Mouse (Mus musculus): ENCODE measurements at regions not wholly inside any gene's neighbourhood (a gene's known extent, or its start where the extent isn't known, plus 50 kb on each side); places are given as distances from the start of the nearest gene placed in this dataset.
A peak's percentile ranks its signal among the peaks of the same experiment; 100 is the strongest.

GRCm38 (mm10) chr9:93420283-93420682 is 878.3 kb downstream of the Plod2 start:
- peak; percentile 39 for DNase-seq (ENCODE audit: low read depth, low spot score)

- no peak for DNase-seq (ENCODE audit: low read depth, low spot score)
These were observed 890.3 kb downstream of the Plod2 start for GRCm38 (mm10) chr9:93432335-93432734.

GRCm38 (mm10) chr9:93458676-93459075 is 916.7 kb downstream of the Plod2 start:
- DNase-seq (ENCODE audit: low read depth, low spot score), result no peak
